Mouse (Mus musculus) thymus, postnatal 14 days (tissue): ENCODE measurements around the gene Cpt1a.

Experiments
- DNase-seq: peaks from one replicate; pipeline ENCODE4 v3.0.0; 2021

The Cpt1a gene

GRCm38 (mm10) chr19:3325771-3326478, 3.8 kb downstream of the Cpt1a start:
- peak; percentile 34 for DNase-seq

- no peak for DNase-seq
Measured at GRCm38 (mm10) chr19:3326479-3327047, 4.4 kb downstream of the Cpt1a start.

- DNase-seq = no peak
Measured at GRCm38 (mm10) chr19:3333247-3333646, 11.1 kb downstream of the Cpt1a start.

- no peak for DNase-seq
Measured at GRCm38 (mm10) chr19:3333694-3334515, 11.8 kb downstream of the Cpt1a start.

- no peak for DNase-seq
Measured at GRCm38 (mm10) chr19:3334550-3334949, 12.4 kb downstream of the Cpt1a start.

GRCm38 (mm10) chr19:3335917-3336316, 13.8 kb downstream of the Cpt1a start:
- no peak for DNase-seq

- no peak for DNase-seq
Measured at GRCm38 (mm10) chr19:3336485-3337255, 14.5 kb downstream of the Cpt1a start.

GRCm38 (mm10) chr19:3339187-3339586, 17.1 kb downstream of the Cpt1a start:
- no peak for DNase-seq

- DNase-seq = peak; percentile 35
Measured at GRCm38 (mm10) chr19:3341021-3341420, 18.9 kb downstream of the Cpt1a start.

- DNase-seq = no peak
Measured at GRCm38 (mm10) chr19:3343929-3344328, 21.8 kb downstream of the Cpt1a start.

- no peak for DNase-seq
Measured at GRCm38 (mm10) chr19:3344636-3345544, 22.8 kb downstream of the Cpt1a start.

- DNase-seq = no peak
Measured at GRCm38 (mm10) chr19:3347784-3348183, 25.6 kb downstream of the Cpt1a start.

- DNase-seq = no peak
Measured at GRCm38 (mm10) chr19:3353415-3354111, 31.4 kb downstream of the Cpt1a start.

GRCm38 (mm10) chr19:3355096-3355495, 33.0 kb downstream of the Cpt1a start:
- DNase-seq = peak; percentile 40

GRCm38 (mm10) chr19:3356516-3356915, 34.4 kb downstream of the Cpt1a start:
- no peak for DNase-seq

- no peak for DNase-seq
Measured at GRCm38 (mm10) chr19:3357620-3358019, 35.5 kb downstream of the Cpt1a start.

- DNase-seq = no peak
Measured at GRCm38 (mm10) chr19:3359841-3360588, 37.9 kb downstream of the Cpt1a start.

GRCm38 (mm10) chr19:3363510-3363909, 41.4 kb downstream of the Cpt1a start:
- no peak for DNase-seq

GRCm38 (mm10) chr19:3365089-3365488, 43.0 kb downstream of the Cpt1a start:
- no peak for DNase-seq

GRCm38 (mm10) chr19:3368276-3368675, 46.1 kb downstream of the Cpt1a start:
- DNase-seq = no peak

GRCm38 (mm10) chr19:3373380-3373779, 51.2 kb downstream of the Cpt1a start:
- no peak for DNase-seq
